Mouse (Mus musculus): ENCODE data around the gene Zfhx3. TPM values are rescaled to one million over a fixed set of nuclear protein-coding genes. Genes with fewer than 3 reads are reported as not detected.

The Zfhx3 gene
- total and polyA plus RNA-seq, 3 experiments: 0.11 to 0.30 TPM; not detected in 1

DNA sequence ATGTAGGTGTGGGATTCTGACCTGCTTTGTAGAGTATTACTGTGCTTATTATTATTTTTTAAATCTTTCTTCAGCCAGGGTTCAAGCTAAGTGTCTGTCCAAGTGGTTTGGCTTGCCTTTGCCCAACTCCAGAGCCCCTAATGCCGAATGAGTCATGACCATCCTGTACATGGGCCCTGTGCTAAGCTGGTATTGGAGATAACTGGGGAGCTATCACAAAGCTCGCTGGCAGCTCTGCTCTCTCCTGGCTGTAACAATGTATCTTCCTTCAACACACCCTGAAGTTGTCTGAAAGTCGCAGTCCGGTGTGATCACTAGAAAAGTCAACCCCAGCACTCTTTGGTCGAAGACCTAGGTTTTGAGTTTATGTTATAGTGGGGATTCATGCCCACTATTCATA lies 1049.0 kb downstream of the Zfhx3 start:
- Histone ChIP-seq H3K4me3 (ENCODE audit: low read depth, low read length) (no peak overlapping the region), H3K9me3 (replicated peaks) (peaks cover 45% of the 10 kb centered on the region), H3K36me3 (replicated peaks) (no peaks in the 10 kb centered on the region), H3K27me3 (ENCODE audit: insufficient read depth, low read length) (no peaks in the 10 kb centered on the region), H3K4me1 (ENCODE audit: insufficient read depth, low read depth, low read length) (no peaks in the 10 kb centered on the region)
- ATAC-seq (ENCODE audit: extremely low read depth, insufficient number of reproducible peaks, low FRiP score, poor library complexity, severe bottlenecking): no peak
- no peak for TF ChIP-seq GATA1 (IDR thresholded peaks at IDR 0.05; ENCODE audit: borderline replicate concordance, low read length)
- TF ChIP-seq TAL1 (conservative IDR thresholded peaks at IDR 0.05; ENCODE audit: low read depth, low read length): no peak
- TF ChIP-seq CTCF (IDR thresholded peaks at IDR 0.05; ENCODE audit: low read depth, low read length): no peak
- no peak for TF ChIP-seq POLR2AphosphoS5 (IDR thresholded peaks at IDR 0.05; ENCODE audit: insufficient replicate concordance, low read depth, low read length)
- TF ChIP-seq GATA2 (IDR thresholded peaks at IDR 0.05; ENCODE audit: borderline replicate concordance, low read depth, low read length): no peak
- DNase-seq (ENCODE audit: low spot score): no peak

DNA sequence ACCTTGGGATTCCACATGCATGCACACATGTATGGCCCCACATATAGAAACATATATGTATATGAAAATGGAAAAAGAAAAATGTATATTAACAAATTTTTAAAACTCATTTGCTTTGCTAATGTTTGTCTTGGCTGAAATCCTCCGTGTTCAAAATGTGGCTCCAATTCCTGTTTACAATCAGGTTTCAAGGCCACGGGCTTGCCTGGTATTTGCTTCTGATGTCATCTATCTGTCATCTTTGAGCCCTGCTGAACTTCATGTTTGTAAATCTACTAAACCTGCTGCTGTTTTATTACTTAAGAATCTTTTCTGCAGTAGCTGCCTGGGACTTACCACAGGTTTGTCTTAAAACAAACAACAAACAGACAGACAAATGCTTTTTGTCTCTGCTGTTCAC lies 1051.3 kb downstream of the Zfhx3 start:
- Histone ChIP-seq H3K4me1 (ENCODE audit: insufficient read depth, low read depth, low read length) (no peaks in the 10 kb centered on the region), H3K4me3 (ENCODE audit: low read depth, low read length) (no peak overlapping the region), H3K27me3 (ENCODE audit: insufficient read depth, low read length) (no peaks in the 10 kb centered on the region), H3K36me3 (replicated peaks) (no peaks in the 10 kb centered on the region), H3K9me3 (replicated peaks) (peaks cover 41% of the 10 kb centered on the region)
- DNase-seq (ENCODE audit: low spot score) (no peak), ATAC-seq (ENCODE audit: extremely low read depth, insufficient number of reproducible peaks, low FRiP score, poor library complexity, severe bottlenecking) (no peak)
- no peak for TF ChIP-seq TAL1 (conservative IDR thresholded peaks at IDR 0.05; ENCODE audit: low read depth, low read length)

DNA sequence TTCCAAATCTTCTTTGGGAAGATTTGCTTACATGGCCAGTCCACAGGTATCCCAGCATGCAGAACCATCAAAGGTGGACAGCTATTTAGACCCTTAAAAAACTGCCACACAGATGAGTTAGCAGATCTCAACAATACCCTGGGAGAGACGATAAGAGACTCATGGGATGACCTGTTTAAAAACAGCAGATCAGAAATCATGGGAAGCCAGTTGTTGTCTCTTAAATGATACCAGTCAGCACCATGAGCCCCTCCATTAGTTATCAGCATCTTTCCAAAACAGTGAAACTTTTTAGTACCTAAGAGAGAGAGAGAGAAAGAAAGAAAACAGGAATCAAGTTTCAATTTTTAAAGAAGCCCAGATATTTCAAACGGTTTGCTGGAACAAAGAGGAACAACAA lies 1051.7 kb downstream of the Zfhx3 start:
- no peak for ATAC-seq (ENCODE audit: extremely low read depth, insufficient number of reproducible peaks, low FRiP score, poor library complexity, severe bottlenecking)
- Histone ChIP-seq H3K4me1 (ENCODE audit: insufficient read depth, low read depth, low read length) (no peaks in the 10 kb centered on the region), H3K4me3 (ENCODE audit: low read depth, low read length) (no peak overlapping the region), H3K9me3 (replicated peaks) (peaks cover 42% of the 10 kb centered on the region), H3K36me3 (replicated peaks) (no peaks in the 10 kb centered on the region), H3K27me3 (ENCODE audit: insufficient read depth, low read length) (no peaks in the 10 kb centered on the region)
- TF ChIP-seq GATA2 (IDR thresholded peaks at IDR 0.05; ENCODE audit: borderline replicate concordance, low read depth, low read length): no peak
- TF ChIP-seq POLR2AphosphoS5 (IDR thresholded peaks at IDR 0.05; ENCODE audit: insufficient replicate concordance, low read depth, low read length): no peak
- TF ChIP-seq GATA1 (IDR thresholded peaks at IDR 0.05; ENCODE audit: borderline replicate concordance, low read length): no peak
- no peak for TF ChIP-seq CTCF (IDR thresholded peaks at IDR 0.05; ENCODE audit: low read depth, low read length)
- TF ChIP-seq TAL1 (conservative IDR thresholded peaks at IDR 0.05; ENCODE audit: low read depth, low read length): no peak
- no peak for DNase-seq (ENCODE audit: low spot score)

DNA sequence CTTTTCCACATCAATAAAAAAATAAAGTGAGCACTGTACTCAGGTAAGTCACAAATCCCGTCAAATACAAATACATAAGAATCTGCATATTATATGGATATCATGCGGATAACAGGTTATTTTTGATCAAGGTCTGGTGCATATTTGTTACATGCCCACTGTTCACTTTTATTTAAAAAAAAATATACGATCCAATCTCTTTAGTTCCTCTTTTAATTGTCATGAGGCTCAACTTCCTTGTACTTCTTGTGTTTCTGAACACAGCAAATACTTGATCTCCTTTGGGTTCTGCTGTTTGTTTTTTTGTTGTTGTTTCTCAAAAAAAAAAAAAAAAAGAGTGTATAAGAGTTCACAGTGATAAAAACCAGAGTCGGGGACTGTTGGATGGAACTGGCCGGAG lies 1052.4 kb downstream of the Zfhx3 start:
- TF ChIP-seq TAL1 (conservative IDR thresholded peaks at IDR 0.05; ENCODE audit: low read depth, low read length) (no peak), GATA2 (IDR thresholded peaks at IDR 0.05; ENCODE audit: borderline replicate concordance, low read depth, low read length) (no peak), CTCF (IDR thresholded peaks at IDR 0.05; ENCODE audit: low read depth, low read length) (no peak), POLR2AphosphoS5 (IDR thresholded peaks at IDR 0.05; ENCODE audit: insufficient replicate concordance, low read depth, low read length) (no peak), GATA1 (IDR thresholded peaks at IDR 0.05; ENCODE audit: borderline replicate concordance, low read length) (no peak)
- H3K9me3 ChIP-seq (replicated peaks): peaks cover 46% of the 10 kb centered on the region
- no peak overlapping the region for H3K4me3 ChIP-seq (ENCODE audit: low read depth, low read length)
- no peaks in the 10 kb centered on the region for H3K27me3 ChIP-seq (ENCODE audit: insufficient read depth, low read length)
- no peak for ATAC-seq (ENCODE audit: extremely low read depth, insufficient number of reproducible peaks, low FRiP score, poor library complexity, severe bottlenecking)
- H3K36me3 ChIP-seq (replicated peaks): no peaks in the 10 kb centered on the region
- DNase-seq (ENCODE audit: low spot score): no peak
- H3K4me1 ChIP-seq (ENCODE audit: insufficient read depth, low read depth, low read length): no peaks in the 10 kb centered on the region

DNA sequence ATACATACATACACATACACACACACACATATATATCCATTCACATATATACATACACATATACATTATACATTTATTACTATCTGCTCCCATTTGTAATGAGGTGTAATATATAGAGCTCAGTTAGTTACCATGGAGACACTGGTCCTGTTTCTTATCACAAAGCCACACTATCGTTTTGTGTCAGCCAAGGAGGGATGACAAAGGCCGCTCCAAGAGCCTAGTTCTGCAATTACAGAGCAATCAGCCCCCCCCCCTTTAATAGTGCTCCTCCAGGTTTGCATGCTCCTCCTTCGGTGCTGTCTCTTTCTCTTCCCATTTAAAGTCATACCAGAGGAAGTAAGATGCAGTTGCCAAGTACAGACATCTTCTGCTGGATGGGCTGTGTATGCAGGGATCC lies 1054.9 kb downstream of the Zfhx3 start:
- no peak overlapping the region for H3K4me3 ChIP-seq (ENCODE audit: low read depth, low read length)
- H3K27me3 ChIP-seq (ENCODE audit: insufficient read depth, low read length): no peaks in the 10 kb centered on the region
- DNase-seq (ENCODE audit: low spot score) (no peak), ATAC-seq (ENCODE audit: extremely low read depth, insufficient number of reproducible peaks, low FRiP score, poor library complexity, severe bottlenecking) (no peak)
- no peaks in the 10 kb centered on the region for H3K36me3 ChIP-seq (replicated peaks)
- peaks cover 49% of the 10 kb centered on the region for H3K9me3 ChIP-seq (replicated peaks)
- no peaks in the 10 kb centered on the region for H3K4me1 ChIP-seq (ENCODE audit: insufficient read depth, low read depth, low read length)
- no peak for TF ChIP-seq CTCF (IDR thresholded peaks at IDR 0.05; ENCODE audit: low read depth, low read length)
- no peak for TF ChIP-seq GATA1 (IDR thresholded peaks at IDR 0.05; ENCODE audit: borderline replicate concordance, low read length)
- TF ChIP-seq GATA2 (IDR thresholded peaks at IDR 0.05; ENCODE audit: borderline replicate concordance, low read depth, low read length): no peak
- no peak for TF ChIP-seq POLR2AphosphoS5 (IDR thresholded peaks at IDR 0.05; ENCODE audit: insufficient replicate concordance, low read depth, low read length)
- TF ChIP-seq TAL1 (conservative IDR thresholded peaks at IDR 0.05; ENCODE audit: low read depth, low read length): no peak

DNA sequence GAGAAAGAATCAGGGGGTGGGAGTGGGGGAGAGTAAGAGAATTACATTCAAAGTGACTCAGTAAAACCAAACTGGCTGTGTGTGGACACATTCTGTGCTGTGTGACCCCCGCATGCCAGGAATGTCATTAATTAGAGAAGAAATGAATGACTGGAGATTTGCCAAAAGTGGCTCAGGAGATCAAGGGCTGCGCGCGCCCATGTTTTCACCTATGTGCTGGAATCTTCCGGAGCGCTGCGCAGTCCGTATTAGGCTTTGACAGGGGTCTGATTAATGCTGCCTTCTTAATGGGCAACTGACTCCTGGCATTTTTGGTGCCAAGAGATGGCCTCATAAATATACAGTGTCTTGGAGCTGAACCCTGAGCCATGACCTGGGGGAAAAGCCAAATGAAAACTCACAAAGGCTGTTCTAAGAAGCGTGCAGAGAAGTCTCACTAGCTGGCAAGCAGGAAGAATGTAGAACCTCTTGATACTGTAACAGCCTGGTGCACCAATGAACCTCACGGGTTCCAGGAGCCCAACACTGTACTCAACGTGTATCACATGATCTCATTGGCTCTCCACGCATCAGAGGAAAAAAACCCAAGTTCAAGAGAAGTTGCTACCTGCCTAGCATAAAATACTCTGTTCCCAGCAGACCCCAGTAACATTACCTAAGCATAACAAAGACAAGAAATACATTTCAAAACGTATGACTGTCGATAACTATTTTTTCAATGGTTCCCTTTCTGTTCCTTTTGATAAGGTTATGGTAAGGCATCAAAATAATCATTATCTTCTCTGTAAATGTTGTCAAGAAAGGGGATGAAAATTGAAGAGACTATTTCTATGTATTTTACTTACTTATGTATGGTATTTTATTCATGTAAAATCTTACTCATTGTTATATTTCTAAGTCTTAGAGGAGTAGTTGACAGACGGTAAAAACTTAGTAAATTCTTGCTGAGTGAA lies 1057.1 kb downstream of the Zfhx3 start:
- H3K4me3 ChIP-seq (ENCODE audit: low read depth, low read length): no peak overlapping the region
- no peak for ATAC-seq (ENCODE audit: extremely low read depth, insufficient number of reproducible peaks, low FRiP score, poor library complexity, severe bottlenecking)
- H3K9me3 ChIP-seq (replicated peaks): peaks cover 42% of the 10 kb centered on the region
- TF ChIP-seq POLR2AphosphoS5 (IDR thresholded peaks at IDR 0.05; ENCODE audit: insufficient replicate concordance, low read depth, low read length) (no peak), GATA2 (IDR thresholded peaks at IDR 0.05; ENCODE audit: borderline replicate concordance, low read depth, low read length) (no peak), GATA1 (IDR thresholded peaks at IDR 0.05; ENCODE audit: borderline replicate concordance, low read length) (no peak), TAL1 (conservative IDR thresholded peaks at IDR 0.05; ENCODE audit: low read depth, low read length) (no peak), CTCF (IDR thresholded peaks at IDR 0.05; ENCODE audit: low read depth, low read length) (no peak)
- H3K27me3 ChIP-seq (ENCODE audit: insufficient read depth, low read length): no peaks in the 10 kb centered on the region
- H3K36me3 ChIP-seq (replicated peaks): no peaks in the 10 kb centered on the region
- H3K4me1 ChIP-seq (ENCODE audit: insufficient read depth, low read depth, low read length): no peaks in the 10 kb centered on the region
- no peak for DNase-seq (ENCODE audit: low spot score)
